Mouse (Mus musculus) megakaryocyte progenitor cell, adult 5-6 weeks (primary cell): ENCODE results near the gene Rnf11. TPM values are rescaled to one million over a fixed set of nuclear protein-coding genes. Genes with fewer than 3 reads are reported as not detected.

Experiments
- ATAC-seq: replicated peaks from 2 replicates; pipeline ENCODE4 v1.8.0; 2016; ENCODE audit warnings: mild to moderate bottlenecking, moderate TSS enrichment, inconsistent platforms; ENCODE audit not compliant: poor library complexity
- total RNA-seq, 2 experiments: library from RNA; stranded (forward) in 1 of 2; stranded (reverse) in 1 of 2; fragments of 157-497, 149-512 nt in 1 of 2; fragments of 200-1000 nt in 1 of 2; gene quantifications; 2 replicates each; pipeline versions ENCODE4 v1.2.3 to v1.2.4; 2015 to 2017

Gene Rnf11
- total RNA-seq, 2 experiments from 2014 or later, result 17.3 to 18.7 TPM

DNA sequence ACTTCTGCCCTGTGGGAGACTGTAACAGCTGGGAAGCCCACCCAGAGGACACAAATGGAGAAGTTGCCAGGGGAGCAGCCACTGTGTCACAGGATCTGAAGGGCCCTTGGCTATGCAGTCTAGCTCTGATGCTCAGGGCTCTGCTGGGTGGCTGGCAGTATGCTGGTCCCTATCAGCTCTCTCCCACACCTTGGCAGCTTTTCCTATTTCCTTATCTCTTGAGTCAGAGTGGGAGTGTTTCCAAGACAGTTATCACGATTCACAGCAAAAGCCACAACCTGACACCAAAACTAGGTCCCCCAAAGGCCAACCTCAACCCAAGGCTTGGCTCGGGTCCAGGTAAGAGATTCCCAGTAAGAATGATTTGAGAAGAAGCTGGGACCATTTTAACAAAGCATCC, 39.1 kb downstream of the Rnf11 start:
- peak; percentile 84 for ATAC-seq

- peak; percentile 12 for ATAC-seq
These were observed 39.6 kb downstream of the Rnf11 start for GRCm38 (mm10) chr4:109444951-109445350.

DNA sequence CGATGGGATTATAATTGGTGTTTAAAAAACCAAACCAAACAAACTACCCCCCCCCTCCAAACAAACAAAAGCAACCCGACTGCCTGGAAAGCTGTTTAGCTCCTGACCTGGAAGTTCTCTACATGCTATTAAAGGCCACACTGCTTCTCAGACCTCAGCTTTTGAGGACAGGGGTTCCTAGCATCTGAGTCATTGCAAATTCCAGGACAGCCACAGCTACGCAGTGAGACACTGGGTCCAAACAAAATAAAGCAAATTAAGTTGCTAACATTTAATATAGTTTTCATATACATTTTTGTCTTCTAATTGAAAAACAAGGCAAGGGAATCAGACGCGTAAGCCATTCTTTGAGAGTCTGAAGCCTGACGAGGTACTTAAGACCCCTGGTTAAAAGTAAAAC, 40.1 kb downstream of the Rnf11 start:
- no peak for ATAC-seq

GRCm38 (mm10) chr4:109442649-109443048, 41.9 kb downstream of the Rnf11 start:
- no peak for ATAC-seq

GRCm38 (mm10) chr4:109442126-109442525, 42.4 kb downstream of the Rnf11 start:
- ATAC-seq, result no peak

- no peak for ATAC-seq
These were observed 43.5 kb downstream of the Rnf11 start for GRCm38 (mm10) chr4:109441000-109441399.

GRCm38 (mm10) chr4:109440381-109440780, 44.1 kb downstream of the Rnf11 start:
- no peak for ATAC-seq

DNA sequence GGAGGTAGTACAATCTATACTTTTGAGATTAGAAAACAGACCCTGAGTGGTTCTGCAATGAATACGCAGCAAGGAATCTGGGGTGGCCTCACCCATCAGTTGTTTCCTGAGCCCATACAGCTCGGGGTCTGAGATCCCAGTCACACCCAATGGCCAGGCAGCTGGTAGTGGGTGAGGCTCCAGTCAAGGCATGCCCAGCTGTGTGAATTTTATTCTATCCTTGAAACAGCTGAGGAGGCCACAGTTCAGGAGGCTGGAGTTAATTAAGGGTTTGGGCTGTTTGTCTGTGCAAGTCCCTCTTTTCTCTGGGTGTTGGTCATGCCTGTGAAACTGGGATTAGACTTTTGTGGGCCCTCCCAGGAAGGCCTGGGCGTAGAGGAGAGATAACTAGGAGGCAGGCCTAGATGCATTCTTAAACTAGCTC, 44.7 kb downstream of the Rnf11 start:
- ATAC-seq, result peak; percentile 71

DNA sequence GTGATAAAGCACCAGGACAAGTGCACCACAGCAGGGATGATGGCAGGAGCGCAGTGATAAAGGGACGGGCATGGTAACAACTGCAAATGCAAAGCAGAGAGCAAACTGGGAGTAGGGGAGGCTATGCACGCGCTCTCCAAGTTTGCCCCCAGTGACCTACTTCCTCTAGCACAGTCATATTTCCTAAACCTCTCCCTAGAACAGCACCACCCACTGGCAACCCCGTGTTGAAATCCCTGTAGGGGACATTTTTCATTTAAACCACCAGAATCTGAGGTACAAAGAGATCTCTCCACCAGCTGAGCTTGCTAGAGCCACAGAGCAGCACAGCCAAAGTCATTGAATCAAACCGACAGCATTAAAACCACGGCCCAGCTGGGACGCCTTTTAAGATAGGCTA, 45.4 kb downstream of the Rnf11 start:
- peak; percentile 15; the same call in 1 of the 2 replicates for ATAC-seq

- peak; percentile 67 for ATAC-seq
These were observed 46.3 kb downstream of the Rnf11 start for GRCm38 (mm10) chr4:109437913-109438878.

DNA sequence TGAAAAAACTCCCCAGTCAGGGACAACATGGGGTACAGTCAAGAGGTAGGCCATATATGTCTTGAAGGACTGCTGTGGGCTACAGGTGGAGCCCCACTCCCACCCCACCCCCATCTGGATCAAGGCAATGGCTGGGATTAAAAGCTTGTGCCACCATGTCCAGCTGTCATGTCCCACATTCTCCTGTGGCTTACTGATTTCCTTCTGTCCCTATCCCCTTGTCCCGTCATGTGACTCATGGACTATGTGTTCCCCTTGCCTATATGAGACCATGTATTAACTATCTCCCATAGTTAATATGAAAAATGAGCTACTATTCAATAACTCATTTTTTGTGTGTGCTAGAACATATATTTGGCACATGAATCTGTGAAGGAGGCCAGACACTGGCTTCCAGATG, 50.3 kb downstream of the Rnf11 start:
- no peak for ATAC-seq

DNA sequence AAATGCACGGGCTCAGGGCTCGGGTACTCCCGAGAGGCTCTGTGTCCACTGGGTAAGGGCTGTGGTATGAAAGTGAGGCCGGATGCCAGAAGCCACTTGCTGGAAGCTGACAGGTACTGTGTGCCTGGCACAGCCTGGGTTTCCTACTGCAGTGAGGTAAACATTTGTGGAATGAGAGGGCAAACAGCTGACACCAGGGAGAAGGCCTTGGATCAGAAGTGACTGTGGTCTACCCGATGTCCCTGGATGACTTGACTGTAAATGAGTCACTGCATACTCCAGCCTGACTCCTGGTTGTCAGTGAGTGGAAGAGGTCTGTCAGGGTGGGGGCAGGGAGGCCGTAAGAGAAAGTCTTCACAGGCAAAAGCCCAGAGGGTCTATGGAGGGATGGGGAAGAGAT, 50.9 kb downstream of the Rnf11 start:
- no peak for ATAC-seq

DNA sequence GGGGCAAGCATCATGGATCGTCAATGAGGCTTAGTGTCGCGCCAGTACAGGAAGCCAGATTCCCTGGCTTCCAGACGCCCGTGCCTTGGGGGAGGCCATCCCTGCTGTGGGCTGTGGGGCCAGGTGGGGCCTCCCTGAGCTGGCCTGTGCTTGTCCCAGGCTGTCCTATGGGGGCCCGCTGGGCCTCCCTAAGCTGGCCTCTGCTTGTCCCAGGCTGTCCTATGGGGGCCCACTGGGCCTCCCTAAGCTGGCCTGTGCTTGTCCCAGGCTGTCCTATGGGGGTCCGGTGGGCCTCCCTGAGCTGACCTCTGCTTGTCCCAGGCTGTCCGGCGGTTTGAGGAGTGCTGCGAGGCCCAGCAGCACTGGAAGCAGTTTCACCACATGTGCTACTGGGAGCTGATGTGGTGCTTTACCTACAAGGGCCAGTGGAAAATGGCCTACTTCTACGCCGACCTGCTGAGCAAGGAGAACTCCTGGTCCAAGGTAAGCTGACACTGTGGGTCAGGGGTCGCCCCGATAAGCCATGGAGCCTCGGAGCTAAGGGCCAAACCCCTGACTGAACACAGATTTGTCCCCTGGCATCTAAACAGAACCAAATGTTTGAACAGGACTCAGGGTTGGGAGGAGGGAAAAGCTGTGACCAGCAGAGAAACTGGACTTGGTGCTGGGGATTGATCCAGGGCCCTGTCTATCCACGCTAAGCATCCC, 51.7 kb downstream of the Rnf11 start:
- ATAC-seq, result no peak

DNA sequence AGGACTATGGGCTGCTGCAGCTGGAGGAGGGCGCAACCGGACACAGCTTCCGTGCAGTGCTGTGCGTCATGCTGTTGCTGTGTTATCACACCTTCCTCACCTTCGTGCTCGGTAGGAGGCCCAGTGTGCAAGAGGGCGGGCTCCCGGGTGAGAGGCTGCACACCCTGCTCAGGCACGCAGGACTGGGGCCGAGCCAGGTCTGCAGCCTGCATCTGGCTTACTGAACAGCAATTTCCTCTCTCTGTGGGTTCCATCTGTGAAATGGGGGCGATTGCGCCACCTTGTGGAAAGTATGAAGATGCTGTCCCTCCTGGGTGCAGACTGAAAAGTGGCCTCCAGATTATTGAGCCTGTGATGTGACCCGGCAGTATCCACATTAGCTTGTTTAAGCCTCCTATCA, 53.7 kb downstream of the Rnf11 start:
- ATAC-seq, result peak; percentile 87

DNA sequence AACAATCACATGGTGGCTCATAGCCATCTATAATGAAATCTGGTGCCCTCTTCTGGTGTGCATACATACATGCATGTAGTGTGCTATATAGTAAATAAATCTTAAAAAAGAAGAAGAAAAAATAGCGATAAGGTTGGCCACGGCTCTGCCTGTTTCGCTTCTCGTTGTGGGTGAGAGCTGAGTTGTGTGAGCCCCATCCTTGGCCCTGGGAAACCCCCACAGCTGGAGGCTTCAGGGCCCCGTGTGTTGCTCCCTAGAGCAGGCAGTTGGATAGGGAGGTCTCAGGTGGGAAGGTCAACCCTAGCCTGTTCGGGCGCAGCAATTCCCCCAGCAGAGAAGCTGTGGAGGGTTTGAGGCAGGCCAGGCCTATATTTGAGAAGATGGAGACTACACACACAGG, 54.3 kb downstream of the Rnf11 start:
- no peak for ATAC-seq

DNA sequence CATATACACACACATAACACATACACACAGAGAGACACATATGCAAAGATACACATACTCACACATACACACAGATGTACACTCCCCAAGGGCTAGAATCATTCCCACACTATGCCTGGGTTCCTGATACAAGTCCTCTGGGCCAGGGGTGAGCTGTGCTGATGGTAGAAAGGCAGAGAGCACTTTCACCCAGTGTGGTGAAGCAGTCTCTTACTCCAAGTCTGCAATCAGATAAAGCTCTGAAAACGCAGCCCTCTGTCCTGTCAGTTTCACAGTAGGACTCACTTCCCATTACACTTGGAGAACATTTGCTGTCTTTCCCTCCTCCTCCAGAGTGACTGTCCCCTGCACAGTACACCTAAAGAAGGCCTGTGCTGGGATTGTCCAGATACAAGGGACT, 57.5 kb downstream of the Rnf11 start:
- no peak for ATAC-seq

DNA sequence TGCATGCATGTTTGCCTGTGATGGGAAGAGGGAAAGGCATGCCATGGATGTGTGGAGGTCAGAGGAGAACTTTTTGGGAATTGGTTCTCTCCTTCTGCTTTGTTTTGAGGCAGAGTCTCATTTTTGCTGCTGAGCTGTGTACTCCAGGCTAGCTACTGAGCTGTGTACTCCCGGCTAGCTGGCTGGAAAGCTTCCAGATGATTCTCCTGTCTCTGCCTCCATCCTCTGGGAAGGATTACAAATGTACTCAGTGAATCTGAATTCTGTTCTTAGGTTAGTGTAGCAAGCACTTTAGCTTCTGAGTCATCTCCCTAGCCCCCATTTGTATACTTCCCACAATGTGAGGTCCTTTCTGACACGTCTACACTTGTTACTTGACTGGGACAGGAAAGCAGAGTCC, 61.1 kb downstream of the Rnf11 start:
- no peak for ATAC-seq

- ATAC-seq, result no peak
These were observed 62.1 kb downstream of the Rnf11 start for GRCm38 (mm10) chr4:109422436-109422835.

DNA sequence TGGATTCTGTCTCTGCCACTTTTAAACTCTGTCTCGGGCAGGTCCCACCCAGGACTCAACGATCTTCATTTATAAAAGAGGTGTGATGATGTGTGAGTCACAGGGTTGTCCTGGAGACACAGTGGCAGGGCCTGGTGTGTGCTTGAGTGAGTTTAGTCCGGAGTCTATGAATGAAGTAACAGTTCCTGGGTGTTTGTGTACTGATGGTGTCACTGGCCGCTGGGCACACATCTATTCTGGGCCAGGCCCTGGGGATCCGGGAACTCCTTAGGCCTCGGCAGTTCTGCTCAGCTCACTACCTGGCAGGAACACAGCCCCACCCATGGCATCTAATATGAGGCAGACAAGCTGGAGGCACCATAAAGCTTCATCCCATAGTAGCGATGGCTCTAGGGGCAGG, 62.9 kb downstream of the Rnf11 start:
- ATAC-seq, result no peak

- peak; percentile 61 for ATAC-seq
These were observed 64.3 kb downstream of the Rnf11 start for GRCm38 (mm10) chr4:109420138-109420795.

- no peak for ATAC-seq
These were observed 65.0 kb downstream of the Rnf11 start for GRCm38 (mm10) chr4:109419563-109419962.
